ENCODE assay signal across 28 mouse cellular contexts in genomic region chr4:130222179-130222578, GRCm38 (mm10). TPM values are rescaled to one million over a fixed set of nuclear protein-coding genes. Genes with fewer than 3 reads are reported as not detected.
DNase-seq lines count a peak whose midpoint lies in the region; ATAC-seq and TF ChIP-seq lines count a peak whose summit lies in the region.
"Had no signal": no experiment of that assay in that cellular context is flagged by ENCODE, and none has a peak within 500 bp of the region (broad histone marks: within the 10 kb centered on the region; RNA-seq: fewer than 3 reads in every experiment).

Gm853 (minus strand) TSS chr4:130222401.

- no peak for ATAC-seq in kidney, embryonic 16.5 days (ENCODE audit: low FRiP score, low TSS enrichment)
- ATAC-seq in kidney, postnatal 0 days (replicated peaks; ENCODE audit: low FRiP score, low read depth), result no peak
- ATAC-seq in liver, embryonic 12.5 days, result no peak
- ATAC-seq: forebrain, embryonic 13.5 days; forebrain, embryonic 16.5 days; Patski had no signal

- 65% methylated on average over 4 of the region's 4 CpGs for WGBS in kidney, embryonic 16.5 days
- WGBS in kidney, postnatal 0 days, result 65% methylated on average over 4 of the region's 4 CpGs
- 50% methylated on average over 4 of the region's 4 CpGs for WGBS in liver, embryonic 12.5 days (ENCODE audit: insufficient replicate concordance)

- no peak within 1 kb of the TSS for H3K4me2 ChIP-seq in kidney, embryonic 16.5 days (replicated peaks; ENCODE audit: low read depth, low read length)
- H3K4me2 ChIP-seq in kidney, postnatal 0 days (ENCODE audit: low read length), result no peak within 1 kb of the TSS
- H3K4me2 ChIP-seq in liver, embryonic 12.5 days, result no peak within 1 kb of the TSS
- H3K4me2 ChIP-seq: forebrain, embryonic 13.5 days; heart, embryonic 13.5 days; hindbrain, embryonic 14.5 days had no signal

- no peak within 1 kb of the TSS for H3K9ac ChIP-seq in kidney, embryonic 16.5 days (replicated peaks; ENCODE audit: low read length)
- H3K9ac ChIP-seq in kidney, postnatal 0 days (ENCODE audit: low read depth, low read length), result no peak within 1 kb of the TSS
- no peak within 1 kb of the TSS for H3K9ac ChIP-seq in liver, embryonic 12.5 days
- H3K9ac ChIP-seq: forebrain, embryonic 13.5 days; heart, embryonic 13.5 days; hindbrain, embryonic 14.5 days had no signal

- H3K4me1 ChIP-seq in kidney, embryonic 16.5 days (ENCODE audit: insufficient read depth, low read length), result no peaks in the 10 kb centered on the region
- no peaks in the 10 kb centered on the region for H3K4me1 ChIP-seq in kidney, postnatal 0 days (replicated peaks; ENCODE audit: insufficient read depth, low read length)
- H3K4me1 ChIP-seq in liver, embryonic 12.5 days, result no peaks in the 10 kb centered on the region
- H3K4me1 ChIP-seq: forebrain, embryonic 13.5 days; heart, embryonic 13.5 days had no signal

- H3K27ac ChIP-seq in kidney, embryonic 16.5 days (ENCODE audit: low read length), result no peak within 1 kb of the TSS
- no peak within 1 kb of the TSS for H3K27ac ChIP-seq in kidney, postnatal 0 days
- no peak within 1 kb of the TSS for H3K27ac ChIP-seq in liver, embryonic 12.5 days
- H3K27ac ChIP-seq: forebrain, embryonic 13.5 days; heart, adult 2 months; heart, embryonic 10.5 days; heart, embryonic 13.5 days; hindbrain, embryonic 14.5 days had no signal

- TF ChIP-seq CTCF in kidney, postnatal 0 days (IDR thresholded peaks at IDR 0.05; ENCODE audit: low read depth), result no peak

- H3K36me3 ChIP-seq in kidney, embryonic 16.5 days (ENCODE audit: insufficient read depth, low read length), result no peaks in the 10 kb centered on the region
- no peaks in the 10 kb centered on the region for H3K36me3 ChIP-seq in kidney, postnatal 0 days (ENCODE audit: insufficient read depth, low read length)
- no peaks in the 10 kb centered on the region for H3K36me3 ChIP-seq in liver, embryonic 12.5 days
- H3K36me3 ChIP-seq: G1E; heart, embryonic 10.5 days; heart, embryonic 13.5 days had no signal

- no peaks in the 10 kb centered on the region for H3K9me3 ChIP-seq in kidney, embryonic 16.5 days (ENCODE audit: low read length)
- no peaks in the 10 kb centered on the region for H3K9me3 ChIP-seq in kidney, postnatal 0 days (replicated peaks; ENCODE audit: low read length)
- no peaks in the 10 kb centered on the region for H3K9me3 ChIP-seq in liver, embryonic 12.5 days (replicated peaks)
- H3K9me3 ChIP-seq: forebrain, embryonic 13.5 days; G1E; heart, embryonic 10.5 days; heart, embryonic 13.5 days had no signal

- no peak within 1 kb of the TSS for H3K4me3 ChIP-seq in kidney, embryonic 16.5 days (ENCODE audit: low read length)
- H3K4me3 ChIP-seq in kidney, postnatal 0 days (replicated peaks; ENCODE audit: low read depth, low read length), result no peak within 1 kb of the TSS
- no peak within 1 kb of the TSS for H3K4me3 ChIP-seq in liver, embryonic 12.5 days
- H3K4me3 ChIP-seq: forebrain, embryonic 13.5 days; heart, adult 2 months; heart, embryonic 10.5 days; heart, embryonic 13.5 days had no signal

- DNase-seq in kidney, adult 11 months, result peak; percentile 50
- peak; percentile 62 to 69 for DNase-seq in kidney, adult 8-10 months
- DNase-seq in kidney, postnatal 4 days, result no peak
- no peak for DNase-seq in kidney, postnatal 0 days (ENCODE audit: low spot score)
- peak; percentile 36 to 65 for DNase-seq in kidney, postnatal 25 days
- DNase-seq: adrenal gland, postnatal 10 days; adrenal gland, postnatal 36 days; B cell, adult 2 months; cerebellum, adult 18-20 months; cerebellum, adult 9-10 months; cerebellum, postnatal 14 days; gastrocnemius, postnatal 10 days; gastrocnemius, postnatal 36 days; heart, adult 2 months; heart, postnatal 14 days; heart, postnatal 4 days had no signal

- H3K27me3 ChIP-seq in kidney, embryonic 16.5 days (ENCODE audit: insufficient read depth, low read length), result no peaks in the 10 kb centered on the region
- 0 out of 2 replicates have a peak, but pooled peaks cover 2% of the 10 kb centered on the region for H3K27me3 ChIP-seq in kidney, postnatal 0 days (ENCODE audit: insufficient read depth, low read length)
- H3K27me3 ChIP-seq in liver, embryonic 12.5 days (replicated peaks), result peaks cover 40% of the 10 kb centered on the region
- H3K27me3 ChIP-seq: forebrain, embryonic 13.5 days; Patski had no signal

RNA-seq across cellular contexts. Expression of gene Gm853, which starts in this region (rescaled TPM):
- 1.2 and 2.6 TPM in 2 replicates for polyA plus RNA-seq in kidney, embryonic 16.5 days (2015; fragmentation: Nextera tagmentation; extraction: Ambion mirVana)
- polyA plus RNA-seq in kidney, postnatal 0 days (2015; fragmentation: Nextera tagmentation; extraction: Ambion mirVana), result 14.3 and 15.9 TPM in 2 replicates
- polyA plus RNA-seq in liver, embryonic 12.5 days (2016; fragmentation: Nextera tagmentation; extraction: Ambion mirVana), result not detected in 2 replicates
- polyA plus RNA-seq: embryonic facial prominence, embryonic 11.5 days; embryonic facial prominence, embryonic 14.5 days; forebrain, embryonic 13.5 days; G1E; heart, adult 2 months; heart, embryonic 10.5 days; heart, embryonic 13.5 days; heart, embryonic 16.5 days had no signal

Comparison
In these comparisons a context has a peak if more than half of its experiments do, and no peak if none do; other contexts are left out.
1. DNase-seq: peak in kidney, adult 11 months (single experiment), kidney, adult 8-10 months (2 of 2) and kidney, postnatal 25 days (2 of 2); none in kidney, postnatal 4 days (0 of 2) and kidney, postnatal 0 days (single experiment).